Mouse (Mus musculus) gonadal fat pad, adult 2 months (tissue): ENCODE measurements around the gene Tgm2. TPM values are rescaled to one million over a fixed set of nuclear protein-coding genes. Genes with fewer than 3 reads are reported as not detected.

Experiments used
- DNase-seq: peaks from one replicate; pipeline ENCODE4 v3.0.0-alpha.2; 2012; ENCODE audit warnings: low read depth
- polyA plus RNA-seq: library from polyadenylated mRNA; depleted of rRNA; stranded (reverse); fragments of >200 nt; gene quantifications from 2 replicates; pipeline ENCODE4 v1.2.3, GENCODE M21; 2012; rRNA removed

Gene Tgm2
- 173 and 193 TPM in 2 replicates for polyA plus RNA-seq

DNA sequence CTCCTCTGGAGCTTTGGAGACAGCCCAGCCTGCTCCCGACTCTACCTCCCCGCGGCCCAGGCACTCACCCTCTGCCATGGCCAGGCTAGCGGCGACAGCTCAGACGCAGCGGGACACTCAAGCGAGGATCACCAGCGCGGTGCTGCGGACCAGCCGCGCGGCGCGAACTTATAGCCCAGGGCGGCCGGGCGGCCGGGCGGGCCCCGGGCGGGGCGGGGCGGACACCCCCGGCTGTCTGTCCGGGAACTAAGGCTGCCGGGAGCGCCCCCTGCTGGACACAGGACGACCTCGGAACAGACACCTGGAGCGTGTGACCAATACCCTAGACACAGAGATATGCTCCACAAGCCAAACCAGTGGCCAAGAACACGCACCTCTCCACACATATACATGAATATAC is at the start of gene Tgm2:
Gene Tgm2, minus strand, starts transcription at position 214 of the 400 bp plus-strand sequence.
- DNase-seq, result no peak

DNA sequence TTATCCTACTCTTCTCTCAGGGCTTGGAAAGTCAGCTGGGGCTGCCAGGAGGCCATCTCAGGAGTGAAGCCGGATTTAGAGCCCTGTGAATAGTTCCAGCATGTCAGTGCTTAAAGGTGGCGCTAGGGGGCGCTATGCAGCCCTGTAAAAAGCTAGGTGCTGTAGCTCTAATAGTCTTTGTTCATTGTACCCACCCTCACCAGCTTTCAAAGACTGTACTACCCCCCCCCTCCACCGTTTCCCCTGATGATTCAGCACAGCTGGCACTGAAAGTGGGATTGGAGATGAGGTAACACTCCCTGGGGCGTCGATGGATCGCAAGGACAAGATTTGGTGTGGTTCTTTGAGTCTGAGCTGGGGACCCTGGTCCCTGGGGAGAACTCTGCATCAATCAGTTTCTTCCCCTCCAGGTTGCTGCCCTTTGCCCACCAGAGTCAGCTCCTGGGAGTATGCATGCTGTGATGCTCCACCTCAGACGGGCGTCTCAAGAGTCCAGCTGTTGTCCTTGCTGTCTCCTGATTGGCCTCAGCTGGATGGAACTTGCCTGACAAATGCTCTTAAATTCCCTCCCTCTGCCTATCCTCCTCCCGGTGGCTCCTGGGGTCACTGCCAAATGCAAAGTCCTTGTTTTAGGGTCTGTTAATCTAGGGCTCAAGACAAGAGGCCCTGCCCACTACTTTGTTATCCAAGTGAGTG is 48.9 kb upstream of the Tgm2 start:
- DNase-seq, result no peak

- no peak for DNase-seq
These were observed 47.5 kb upstream of the Tgm2 start for GRCm38 (mm10) chr2:158193611-158194336.

GRCm38 (mm10) chr2:158191098-158191497 is 44.9 kb upstream of the Tgm2 start:
- no peak for DNase-seq

- no peak for DNase-seq
These were observed 43.2 kb upstream of the Tgm2 start for GRCm38 (mm10) chr2:158189451-158189850.

GRCm38 (mm10) chr2:158186206-158186871 is 40.1 kb upstream of the Tgm2 start:
- DNase-seq, result no peak

DNA sequence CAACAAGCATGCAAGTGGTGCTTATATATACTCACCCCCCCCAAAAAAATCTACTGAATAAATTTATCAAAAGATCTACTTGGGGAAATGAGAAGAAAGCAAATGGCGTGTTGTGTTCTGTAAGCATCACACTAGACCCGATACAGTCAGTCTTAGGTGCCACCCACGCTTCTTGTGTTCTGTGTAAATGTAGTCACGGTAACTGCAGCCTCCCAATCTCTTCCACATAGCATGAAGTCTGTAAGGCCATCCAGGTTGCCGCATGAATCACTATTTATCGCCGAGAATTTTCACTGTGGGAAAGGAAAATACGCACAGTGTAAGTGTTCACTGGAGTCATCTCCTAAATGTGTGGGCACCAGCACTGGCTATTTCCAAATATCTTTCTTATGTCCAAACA is 37.0 kb upstream of the Tgm2 start:
- no peak for DNase-seq

DNA sequence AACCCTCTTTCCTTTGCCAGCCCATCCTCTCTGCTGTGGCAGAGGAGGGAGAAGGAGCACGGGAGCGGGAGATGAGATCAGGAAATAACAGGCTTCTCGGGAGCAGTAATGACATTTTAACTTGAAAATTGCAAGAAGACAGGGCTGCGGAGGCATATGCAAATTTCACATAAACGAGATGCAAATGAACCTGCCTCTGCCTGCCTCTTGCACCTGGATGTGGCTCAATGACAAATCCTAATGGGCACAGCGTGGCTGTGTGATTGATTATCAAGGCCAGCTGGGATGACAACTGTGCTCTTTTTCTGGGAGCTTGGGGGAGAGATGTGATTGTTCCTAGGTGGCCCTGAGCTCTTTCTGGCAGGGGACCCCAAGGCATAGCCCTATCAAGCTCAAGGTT is 35.7 kb upstream of the Tgm2 start:
- DNase-seq, result no peak

- DNase-seq, result no peak
These were observed 34.6 kb upstream of the Tgm2 start for GRCm38 (mm10) chr2:158180797-158181196.

DNA sequence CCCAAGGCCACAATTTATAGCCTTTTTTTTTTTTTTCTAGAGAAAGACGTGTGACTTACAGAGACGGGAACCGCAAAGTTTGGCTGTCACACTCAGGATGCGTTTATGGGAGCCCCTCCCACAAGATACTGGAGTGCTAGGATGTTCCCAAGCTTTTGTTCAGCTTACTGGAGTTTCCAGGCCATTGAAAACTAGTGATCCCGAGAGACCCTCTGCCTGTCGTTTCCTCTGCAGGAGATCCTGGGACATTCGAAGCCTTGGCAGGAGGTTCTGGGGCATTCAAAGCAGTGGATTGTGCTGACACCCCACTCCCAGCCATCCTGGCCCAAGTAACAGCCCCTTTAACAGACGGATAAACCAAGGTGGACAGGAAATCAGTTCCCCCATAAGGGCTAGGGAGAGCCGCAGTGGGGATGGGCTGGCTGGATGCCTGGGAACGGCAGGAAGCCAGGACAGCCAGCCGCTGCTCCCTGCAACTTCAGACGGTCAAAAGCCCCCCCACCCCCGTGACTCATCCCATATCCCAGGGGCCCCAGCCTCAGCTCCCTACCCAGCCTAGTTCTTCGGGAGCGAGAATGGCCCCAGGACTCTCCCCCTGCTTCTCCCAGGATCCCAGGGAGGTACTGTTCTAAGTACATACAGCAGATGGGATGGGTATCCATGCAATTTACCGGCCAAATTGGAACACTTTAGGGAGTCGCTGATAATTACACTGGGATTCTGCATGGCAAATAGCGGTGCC is 33.3 kb upstream of the Tgm2 start:
- DNase-seq, result no peak

DNA sequence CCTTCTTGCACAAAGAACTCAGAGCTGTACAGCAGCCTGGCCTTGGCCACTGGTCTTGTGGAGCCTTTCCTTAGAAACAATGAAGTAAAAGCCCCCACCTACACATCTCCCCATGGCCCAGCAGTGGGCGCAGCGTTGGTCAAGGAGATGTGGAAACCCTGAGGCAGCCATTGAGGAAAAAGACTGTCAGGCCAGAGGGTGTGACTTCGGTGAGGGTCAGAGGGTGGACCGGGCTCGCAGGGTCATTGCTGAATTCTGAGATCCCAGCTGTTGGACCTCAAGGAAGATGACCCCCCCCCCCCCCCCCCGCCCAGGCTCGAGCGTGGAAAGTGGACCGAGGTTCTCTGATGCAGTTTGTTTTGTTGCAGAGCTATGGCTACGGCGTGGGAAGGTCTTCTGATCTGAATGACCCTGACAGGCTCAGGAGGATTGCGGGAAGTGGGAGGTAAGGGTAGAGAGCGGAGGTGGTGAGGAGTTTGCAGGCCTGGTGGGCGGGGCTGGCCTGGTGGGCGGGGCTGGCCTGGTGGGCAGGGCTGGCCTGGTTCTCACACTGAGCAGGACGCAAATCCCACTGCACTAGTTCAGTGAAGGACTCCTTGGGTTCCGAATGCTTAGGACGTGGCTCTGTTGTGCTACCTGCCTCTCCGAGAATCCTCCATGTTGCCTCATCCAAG is 32.6 kb upstream of the Tgm2 start:
- DNase-seq, result no peak

DNA sequence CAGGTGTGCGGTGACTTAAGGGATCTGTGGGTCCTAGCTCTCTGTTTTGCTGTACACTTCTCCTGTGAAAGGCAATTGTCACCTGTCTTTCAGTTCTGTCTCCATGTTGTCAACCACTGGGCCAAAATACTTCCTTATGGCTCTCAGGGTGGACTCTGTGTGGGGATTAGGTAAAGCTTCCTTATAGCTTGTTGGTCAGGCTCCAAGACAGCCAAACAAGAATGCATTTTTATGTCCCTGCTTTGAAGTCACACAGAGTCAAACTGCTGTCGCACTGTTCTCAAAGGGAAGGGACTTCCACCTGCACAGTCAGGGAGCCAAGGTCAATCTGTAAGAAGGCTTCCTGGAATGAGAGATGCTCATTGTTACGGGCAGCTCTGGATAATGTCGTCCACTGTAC is 31.9 kb upstream of the Tgm2 start:
- no peak for DNase-seq

- no peak for DNase-seq
These were observed 31.3 kb upstream of the Tgm2 start for GRCm38 (mm10) chr2:158177574-158177973.

GRCm38 (mm10) chr2:158176763-158177162 is 30.5 kb upstream of the Tgm2 start:
- no peak for DNase-seq

DNA sequence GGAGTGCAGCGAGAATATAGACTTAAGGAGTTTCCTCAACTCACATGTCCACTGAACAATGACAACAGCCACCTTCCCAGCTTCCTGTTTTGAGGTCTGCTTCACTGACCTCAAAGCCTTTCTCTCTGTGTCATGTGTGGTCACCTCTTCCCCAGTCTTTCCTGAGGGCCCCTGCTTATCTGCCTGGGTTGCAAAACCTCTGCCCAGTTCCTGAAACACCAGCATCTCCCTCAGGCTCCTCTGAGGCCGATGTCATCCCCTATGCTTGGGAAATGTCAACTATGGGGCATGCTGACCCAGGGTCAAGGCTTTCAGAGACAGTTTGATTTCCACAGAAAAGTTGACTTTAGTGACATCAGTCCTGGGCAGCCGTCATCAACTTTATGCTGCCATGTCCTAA is 29.2 kb upstream of the Tgm2 start:
- DNase-seq, result no peak

GRCm38 (mm10) chr2:158174958-158175357 is 28.7 kb upstream of the Tgm2 start:
- DNase-seq, result no peak

DNA sequence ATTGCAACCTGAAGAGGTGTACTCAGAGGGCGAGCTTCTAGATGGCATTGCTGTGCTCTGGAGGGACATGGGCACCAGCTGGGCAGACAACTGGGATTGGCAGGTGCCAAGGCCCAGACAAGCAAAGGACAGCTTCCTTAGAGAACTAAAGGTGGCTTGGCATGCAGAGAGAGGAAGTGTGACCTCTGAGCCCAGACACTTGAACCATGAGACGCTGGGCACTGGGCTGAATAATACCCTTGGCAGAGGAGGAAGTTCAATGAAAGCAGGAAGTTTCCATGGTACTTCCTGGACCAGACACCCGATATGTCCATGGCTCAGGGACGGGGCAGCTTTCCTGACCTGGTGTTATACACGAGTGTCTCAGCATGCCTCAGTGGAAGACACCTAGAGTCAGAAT is 28.2 kb upstream of the Tgm2 start:
- DNase-seq, result no peak

GRCm38 (mm10) chr2:158170394-158170793 is 24.2 kb upstream of the Tgm2 start:
- no peak for DNase-seq

- no peak for DNase-seq
These were observed 23.5 kb upstream of the Tgm2 start for GRCm38 (mm10) chr2:158169771-158170170.

GRCm38 (mm10) chr2:158169351-158169750 is 23.1 kb upstream of the Tgm2 start:
- DNase-seq, result no peak

DNA sequence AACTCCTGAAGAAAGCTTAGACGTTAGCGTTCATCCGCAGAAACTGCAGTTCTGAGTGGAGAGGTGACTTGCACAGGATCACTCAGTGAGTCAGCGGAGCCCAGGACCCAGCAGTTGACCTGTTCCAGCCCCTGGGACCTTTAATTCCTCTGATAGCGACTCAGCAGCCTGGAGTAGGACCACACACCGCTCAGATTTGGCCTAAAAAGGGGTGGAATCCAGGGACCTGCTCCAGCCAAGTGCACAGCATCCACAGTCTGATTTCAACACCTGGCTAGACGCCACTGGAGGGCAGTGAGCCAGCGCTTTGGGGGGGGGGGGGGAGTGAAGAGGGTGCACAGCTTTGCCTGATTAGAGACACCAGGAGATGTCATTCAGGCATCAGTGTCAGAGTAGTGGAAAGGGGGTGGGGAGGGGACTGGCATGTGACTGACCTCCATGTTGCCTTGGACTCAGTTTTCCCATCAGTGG is 22.5 kb upstream of the Tgm2 start:
- DNase-seq, result no peak
